Mouse (Mus musculus): Measurements from ENCODE around the gene Strn.
A peak's percentile ranks its signal among the peaks of the same experiment; 100 is the strongest.

Gene Strn

GRCm38 (mm10) chr17:78737096-78737495 lies at the start of gene Strn:
Strn (minus strand) TSS chr17:78737196.
- no peak for DNase-seq (ENCODE audit: low spot score)

GRCm38 (mm10) chr17:78778765-78779164 lies 41.8 kb upstream of the Strn start:
- no peak for DNase-seq (ENCODE audit: low spot score)

- no peak for DNase-seq (ENCODE audit: low spot score)
Observed at GRCm38 (mm10) chr17:78772317-78772716, 35.3 kb upstream of the Strn start.

GRCm38 (mm10) chr17:78770932-78771331 lies 33.9 kb upstream of the Strn start:
- DNase-seq (ENCODE audit: low spot score): no peak

GRCm38 (mm10) chr17:78769341-78769740 lies 32.3 kb upstream of the Strn start:
- DNase-seq (ENCODE audit: low spot score): no peak

- DNase-seq (ENCODE audit: low spot score): no peak
Observed at GRCm38 (mm10) chr17:78768937-78769336, 31.9 kb upstream of the Strn start.

- DNase-seq (ENCODE audit: low spot score): peak; percentile 12
Observed at GRCm38 (mm10) chr17:78767546-78767945, 30.6 kb upstream of the Strn start.

GRCm38 (mm10) chr17:78766084-78766483 lies 29.1 kb upstream of the Strn start:
- no peak for DNase-seq (ENCODE audit: low spot score)

GRCm38 (mm10) chr17:78763272-78763671 lies 26.3 kb upstream of the Strn start:
- no peak for DNase-seq (ENCODE audit: low spot score)

GRCm38 (mm10) chr17:78752938-78753655 lies 16.1 kb upstream of the Strn start:
- DNase-seq (ENCODE audit: low spot score): no peak

- DNase-seq (ENCODE audit: low spot score): no peak
Observed at GRCm38 (mm10) chr17:78752064-78752463, 15.1 kb upstream of the Strn start.

GRCm38 (mm10) chr17:78748440-78748839 lies 11.4 kb upstream of the Strn start:
- no peak for DNase-seq (ENCODE audit: low spot score)

- no peak for DNase-seq (ENCODE audit: low spot score)
Observed at GRCm38 (mm10) chr17:78738416-78738815, 1.4 kb upstream of the Strn start.

- no peak for DNase-seq (ENCODE audit: low spot score)
Observed at GRCm38 (mm10) chr17:78737771-78738170, 775 bp upstream of the Strn start.

GRCm38 (mm10) chr17:78736473-78736988 lies 465 bp downstream of the Strn start:
- DNase-seq (ENCODE audit: low spot score): peak; percentile 99

GRCm38 (mm10) chr17:78735731-78736472 lies 1.1 kb downstream of the Strn start:
- peak; percentile 24 for DNase-seq (ENCODE audit: low spot score)

- no peak for DNase-seq (ENCODE audit: low spot score)
Observed at GRCm38 (mm10) chr17:78734806-78735205, 2.2 kb downstream of the Strn start.

- DNase-seq (ENCODE audit: low spot score): no peak
Observed at GRCm38 (mm10) chr17:78732056-78732455, 4.9 kb downstream of the Strn start.

- no peak for DNase-seq (ENCODE audit: low spot score)
Observed at GRCm38 (mm10) chr17:78726746-78727449, 10.1 kb downstream of the Strn start.

GRCm38 (mm10) chr17:78724461-78725055 lies 12.4 kb downstream of the Strn start:
- DNase-seq (ENCODE audit: low spot score): no peak

GRCm38 (mm10) chr17:78721690-78722089 lies 15.3 kb downstream of the Strn start:
- no peak for DNase-seq (ENCODE audit: low spot score)

- DNase-seq (ENCODE audit: low spot score): no peak
Observed at GRCm38 (mm10) chr17:78719086-78719485, 17.9 kb downstream of the Strn start.

All from layer of hippocampus, adult 11-12 months (tissue).